Mouse (Mus musculus): ENCODE measurements around the gene Gm21586.
"Not testable (repeated sequence)": the region's sequence is repeated elsewhere in the genome, so short reads cannot be mapped to it uniquely, and the experiment has no call there.

Gene Gm21586

GRCm38 (mm10) chr4:42439078-42439477, at the start of gene Gm21586:
Gm21586 (plus strand) TSS chr4:42439378.
- DNase-seq (ENCODE audit: low read depth, low spot score) = not testable (repeated sequence)

- not testable (repeated sequence) for DNase-seq (ENCODE audit: low read depth, low spot score)
Measured at GRCm38 (mm10) chr4:42466452-42466851, 27.3 kb downstream of the Gm21586 start, which contains the start of gene Gm2163. Gm2163 (plus strand) TSS chr4:42466752.
